Mouse (Mus musculus): ENCODE results near the gene Tns4. TPM values are rescaled to one million over a fixed set of nuclear protein-coding genes. Genes with fewer than 3 reads are reported as not detected.

Tns4 gene
- polyA plus RNA-seq (2012; rRNA removed), result 0.12 and 0.13 TPM in 2 replicates

DNA sequence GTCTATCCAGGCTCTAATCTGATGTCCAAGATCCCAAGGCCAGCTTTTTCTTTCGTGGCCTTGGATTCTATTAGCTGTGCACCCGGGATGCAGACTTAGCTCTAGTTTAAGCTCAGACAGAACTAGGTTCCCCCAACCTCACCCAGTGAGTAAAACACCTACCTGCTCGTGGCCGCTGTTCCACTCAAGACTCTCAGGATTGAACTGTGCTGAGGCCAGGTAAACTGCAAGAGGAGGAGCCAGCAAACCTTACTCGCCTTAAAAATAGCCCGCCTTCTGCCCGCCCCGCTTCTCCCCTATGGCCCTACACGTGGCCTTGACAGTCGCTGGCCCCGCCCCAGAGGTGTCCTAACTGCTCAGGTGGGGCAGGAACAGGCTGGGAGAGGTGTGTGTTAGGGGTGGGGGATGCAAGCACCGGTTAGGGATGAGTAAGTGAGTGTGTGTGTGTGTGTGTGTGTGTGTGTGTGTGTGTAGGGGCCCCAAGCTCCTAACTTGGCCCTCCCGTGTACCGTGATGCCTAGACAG, at the start of gene Tns4:
Gene Tns4, minus strand, starts transcription at position 230 of the 525 bp plus-strand sequence.

GRCm38 (mm10) chr11:99041051-99041729, 47.9 kb downstream of the Tns4 start, which contains the start of gene Igfbp4:
Igfbp4 (plus strand) TSS chr11:99041244.

DNA sequence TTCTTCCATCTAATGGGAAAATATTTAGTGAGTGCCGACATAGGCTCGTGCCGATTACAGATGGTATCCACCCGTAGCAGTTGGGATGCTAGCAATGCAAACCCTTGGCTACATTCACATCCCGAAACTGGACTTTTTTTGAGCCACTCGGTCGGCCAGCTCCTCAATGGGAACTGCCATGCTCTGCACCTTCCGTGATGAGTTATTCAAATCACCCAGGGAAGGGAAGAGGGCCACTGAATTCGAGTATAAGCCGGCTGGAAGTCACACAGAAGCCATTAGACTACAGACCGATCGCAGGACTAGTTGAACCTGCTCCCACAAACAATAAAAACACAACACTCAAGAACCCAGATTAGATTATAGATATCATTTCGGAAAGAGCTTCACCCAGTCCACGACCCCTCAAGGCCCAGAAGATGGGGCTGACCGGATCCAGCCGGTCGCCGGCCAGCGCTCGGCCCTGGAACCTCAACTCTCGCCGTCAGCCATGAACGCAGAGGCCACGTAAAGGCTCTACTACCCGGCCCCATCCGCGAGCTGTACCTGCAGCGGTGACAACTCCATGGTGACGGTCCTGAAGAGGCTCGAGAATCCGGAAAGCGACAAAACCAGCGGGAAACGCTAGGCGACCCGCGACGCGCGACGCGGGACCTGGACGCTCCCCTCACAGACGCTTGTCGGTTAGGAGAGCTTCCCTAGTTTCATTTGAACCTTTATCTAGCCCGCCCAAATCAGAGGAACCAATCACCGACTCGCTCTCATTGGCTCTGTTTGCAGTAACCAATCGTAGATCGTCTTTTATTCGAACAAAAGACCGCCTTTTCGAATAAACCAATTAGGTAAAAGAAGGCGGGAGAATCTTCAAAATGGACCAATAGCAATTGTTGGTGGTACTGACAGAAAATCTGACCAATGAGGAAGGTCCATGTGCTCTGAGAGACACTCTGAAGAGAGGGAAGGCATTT, 65.3 kb downstream of the Tns4 start, which contains the start of gene Top2a:
Gene Top2a, minus strand, starts transcription at position 690 of the 968 bp plus-strand sequence.

Other genes starting within 250 kb of the Tns4 start
- gene Wipf2, start 225.7 kb downstream of the Tns4 start, polyA plus RNA-seq (2012; rRNA removed), result 1.9 and 2.4 TPM in 2 replicates
- gene Cdc6, start 181.5 kb downstream of the Tns4 start, polyA plus RNA-seq (2012; rRNA removed), result 30.9 and 33.0 TPM in 2 replicates
- 1.6 and 2.1 TPM in 2 replicates for gene Rara, start 161.5 kb downstream of the Tns4 start, polyA plus RNA-seq (2012; rRNA removed)
- gene Gjd3, start 106.3 kb downstream of the Tns4 start, polyA plus RNA-seq (2012; rRNA removed), result 0.07 TPM in 1 of 2 replicates, not detected in the other
- gene Top2a, start 65.1 kb downstream of the Tns4 start, polyA plus RNA-seq (2012; rRNA removed), result 109 and 124 TPM in 2 replicates
- 66.2 and 73.8 TPM in 2 replicates for gene Igfbp4, start 48.1 kb downstream of the Tns4 start, polyA plus RNA-seq (2012; rRNA removed)
- 0.08 and 0.09 TPM in 2 replicates for gene Ccr7, start 65.8 kb upstream of the Tns4 start, polyA plus RNA-seq (2012; rRNA removed)
- gene Smarce1, start 141.7 kb upstream of the Tns4 start, polyA plus RNA-seq (2012; rRNA removed), result 68.7 and 109 TPM in 2 replicates
- 0.03 TPM in 2 replicates for gene Krt222, start 154.8 kb upstream of the Tns4 start, polyA plus RNA-seq (2012; rRNA removed)
- gene Krt24, start 196.0 kb upstream of the Tns4 start, polyA plus RNA-seq (2012; rRNA removed), result not detected in 2 replicates
- 0.01 TPM in 1 of 2 replicates, not detected in the other for gene Krt25, start 233.6 kb upstream of the Tns4 start, polyA plus RNA-seq (2012; rRNA removed)
- gene Krt26, start 248.7 kb upstream of the Tns4 start, polyA plus RNA-seq (2012; rRNA removed), result not detected in 2 replicates